Mouse (Mus musculus) layer of hippocampus, postnatal 36 days (tissue): ENCODE measurements around the gene Esf1. TPM values are rescaled to one million over a fixed set of nuclear protein-coding genes. Genes with fewer than 3 reads are reported as not detected.
"Not testable (repeated sequence)": the region's sequence is repeated elsewhere in the genome, so short reads cannot be mapped to it uniquely, and the experiment has no call there.

Experiments
- DNase-seq, 2 experiments: peaks; one replicate each; pipeline ENCODE4 v3.0.0; 2022
- total RNA-seq, 2 experiments: library from RNA; stranded (reverse); gene quantifications; 2 replicates each; pipeline ENCODE4 v1.2.3; 2021

The Esf1 gene
- 10 to 100 TPM; 24.3 to 24.5 TPM for total RNA-seq

- peak; percentile 97 to 99 for DNase-seq
Observed at GRCm38 (mm10) chr2:140170127-140170802, at the start of gene Esf1, which contains the start of gene Ndufaf5. TSS of gene Esf1 (minus strand) at chr2:140170564. TSS of gene Ndufaf5 (plus strand) at chr2:140170649.

- no peak for DNase-seq
Observed at GRCm38 (mm10) chr2:140215965-140216364, 45.6 kb upstream of the Esf1 start.

GRCm38 (mm10) chr2:140215415-140215814, 45.1 kb upstream of the Esf1 start:
- no peak for DNase-seq

- no peak for DNase-seq
Observed at GRCm38 (mm10) chr2:140214519-140215027, 44.2 kb upstream of the Esf1 start.

GRCm38 (mm10) chr2:140203756-140204155, 33.4 kb upstream of the Esf1 start:
- no peak for DNase-seq

- no peak for DNase-seq
Observed at GRCm38 (mm10) chr2:140202573-140202972, 32.2 kb upstream of the Esf1 start.

GRCm38 (mm10) chr2:140200713-140201112, 30.3 kb upstream of the Esf1 start:
- DNase-seq = no peak

- DNase-seq = not testable (repeated sequence)
Observed at GRCm38 (mm10) chr2:140185685-140186210, 15.4 kb upstream of the Esf1 start.

- DNase-seq = no peak
Observed at GRCm38 (mm10) chr2:140170803-140171553, 614 bp upstream of the Esf1 start.

- DNase-seq = no peak
Observed at GRCm38 (mm10) chr2:140169057-140169456, 1.3 kb downstream of the Esf1 start.

- no peak for DNase-seq
Observed at GRCm38 (mm10) chr2:140163351-140163854, 7.0 kb downstream of the Esf1 start.

GRCm38 (mm10) chr2:140159186-140159730, 11.1 kb downstream of the Esf1 start:
- no peak for DNase-seq

- DNase-seq = not testable (repeated sequence)
Observed at GRCm38 (mm10) chr2:140151743-140152142, 18.6 kb downstream of the Esf1 start, which contains the start of gene Gm17374. TSS of gene Gm17374 (plus strand) at chr2:140152043.

- no peak for DNase-seq
Observed at GRCm38 (mm10) chr2:140125516-140125915, 44.8 kb downstream of the Esf1 start.

GRCm38 (mm10) chr2:140113851-140114250, 56.5 kb downstream of the Esf1 start:
- DNase-seq = peak; percentile 52 to 57

GRCm38 (mm10) chr2:140108945-140109344, 61.4 kb downstream of the Esf1 start:
- no peak for DNase-seq

GRCm38 (mm10) chr2:140107641-140108040, 62.7 kb downstream of the Esf1 start:
- DNase-seq = no peak

GRCm38 (mm10) chr2:140104951-140105350, 65.4 kb downstream of the Esf1 start:
- no peak for DNase-seq

GRCm38 (mm10) chr2:140100551-140101474, 69.6 kb downstream of the Esf1 start:
- no peak for DNase-seq

- DNase-seq = no peak
Observed at GRCm38 (mm10) chr2:140099971-140100370, 70.4 kb downstream of the Esf1 start.

GRCm38 (mm10) chr2:140097131-140097591, 73.2 kb downstream of the Esf1 start:
- DNase-seq = no peak
